Mouse (Mus musculus) megakaryocyte, adult 5-6 weeks (primary cell): ENCODE data around the gene Ddx47. TPM values are rescaled to one million over a fixed set of nuclear protein-coding genes. Genes with fewer than 3 reads are reported as not detected.

ENCODE experiments used
- ATAC-seq: 2 replicates; pipeline ENCODE4 v1.8.0; 2016; ENCODE audit warnings: mild to moderate bottlenecking, inconsistent platforms; ENCODE audit not compliant: poor library complexity, severe bottlenecking
- total RNA-seq, 2 experiments: library from RNA; stranded (forward) in 1 of 2; stranded (reverse) in 1 of 2; fragments of 153-499, 151-499 nt in 1 of 2; fragments of 221-1000, 200-1000 nt in 1 of 2; gene quantifications; 2 replicates each; pipeline versions ENCODE4 v1.2.3 to v1.2.4; 2015 to 2017

Ddx47 gene
- total RNA-seq, 2 experiments from 2014 or later, result 43.4 to 74.5 TPM

DNA sequence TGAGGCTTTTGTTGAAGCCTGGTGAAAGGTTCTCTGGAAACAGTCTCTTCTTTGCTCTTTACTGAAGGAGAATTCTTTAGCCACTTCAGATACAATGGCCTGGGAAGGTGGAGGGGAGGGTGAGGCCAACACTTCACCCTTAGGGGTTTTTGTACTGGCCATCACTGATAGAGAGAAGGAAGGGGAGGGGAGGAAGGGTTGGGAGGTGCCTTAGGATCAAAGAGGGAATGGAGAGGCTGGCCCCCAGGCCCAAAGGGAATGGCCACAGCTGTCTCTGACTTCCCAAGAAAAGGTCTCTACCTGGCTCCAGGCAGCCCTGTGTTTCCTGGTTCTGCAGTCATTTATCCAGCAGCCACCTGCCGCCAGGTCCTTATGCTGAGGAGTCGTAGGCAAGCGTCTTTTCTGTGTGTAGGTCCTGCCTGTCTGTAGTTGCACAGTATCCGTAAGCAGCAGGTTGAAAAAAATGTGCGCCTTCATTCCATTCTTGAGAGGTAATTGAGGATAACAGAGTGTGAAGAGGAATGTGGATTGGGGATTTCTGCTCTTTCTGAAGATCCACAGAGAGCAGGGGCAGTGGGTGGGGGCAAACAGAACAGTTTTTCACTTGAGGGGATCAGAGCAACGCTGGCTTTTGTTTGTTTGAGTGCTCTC lies 55.5 kb downstream of the Ddx47 start:
- ATAC-seq, result no peak

DNA sequence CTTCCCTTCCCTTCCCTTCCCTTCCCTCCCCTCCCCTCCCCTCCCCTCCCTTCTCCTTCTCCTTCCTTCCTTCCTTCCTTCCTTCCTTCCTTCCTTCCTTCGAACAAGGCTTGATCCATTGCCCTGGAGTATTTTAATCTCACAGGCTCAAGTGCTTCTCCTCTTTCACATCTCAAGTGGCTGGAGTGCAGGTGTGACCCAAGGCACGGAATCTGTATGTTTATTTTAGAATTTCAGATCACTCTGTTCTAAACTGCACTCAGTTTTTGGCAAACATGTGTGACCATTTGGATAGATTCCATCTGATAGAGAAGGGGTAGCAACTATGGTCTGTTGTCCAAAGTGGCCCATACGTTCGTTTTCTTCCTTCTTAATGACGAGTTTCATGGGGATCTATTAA lies 56.8 kb downstream of the Ddx47 start:
- no peak for ATAC-seq

DNA sequence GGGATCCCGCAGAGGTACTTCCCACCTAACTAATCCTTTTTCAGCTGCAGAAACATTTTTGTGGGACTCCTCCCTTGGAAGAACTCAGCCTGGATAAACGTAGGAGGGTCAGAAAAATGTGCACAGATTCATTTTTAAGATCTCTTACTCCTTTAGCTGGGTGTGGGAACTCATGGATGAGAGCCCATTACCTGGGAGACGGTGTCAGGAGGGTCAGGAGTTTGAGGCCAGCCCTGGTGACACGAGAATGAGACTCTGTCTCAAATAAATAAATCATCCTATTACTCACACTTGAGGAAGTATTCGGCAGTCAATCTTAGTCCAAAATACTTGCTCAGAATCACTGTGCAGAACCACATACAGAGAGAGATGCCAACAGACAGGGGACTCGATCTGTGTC lies 58.4 kb downstream of the Ddx47 start:
- ATAC-seq, result no peak

DNA sequence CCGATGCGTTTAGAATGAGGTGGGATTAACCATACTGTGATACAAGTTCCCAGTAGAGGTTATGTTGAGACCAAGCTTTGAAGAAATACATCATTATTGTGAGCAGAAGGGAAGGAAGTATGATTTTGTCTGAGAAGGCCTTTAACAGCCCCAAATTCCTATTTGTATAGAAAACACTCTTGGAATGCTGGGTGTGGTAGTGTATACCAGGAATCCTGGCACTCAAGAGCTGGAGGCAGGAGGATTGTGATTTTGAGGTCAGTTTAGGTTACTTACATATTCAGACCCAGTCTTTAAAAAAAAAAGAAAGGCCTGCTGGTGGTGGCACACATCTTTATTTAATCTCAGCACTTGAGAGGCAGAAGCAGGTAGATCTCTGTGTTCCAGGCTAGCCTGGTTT lies 58.9 kb downstream of the Ddx47 start:
- no peak for ATAC-seq

Other genes with a start within 250 kb of the Ddx47 start
- gene Dusp16, start 219.0 kb upstream of the Ddx47 start, total RNA-seq (2015), result 1.3 and 1.8 TPM in 2 replicates
- 1.2 and 1.4 TPM in 2 replicates for gene Dusp16, start 219.0 kb upstream of the Ddx47 start, total RNA-seq (2017)
- gene Crebl2, start 181.5 kb upstream of the Ddx47 start, total RNA-seq (2015), result 3.1 and 4.5 TPM in 2 replicates
- 6.7 and 6.8 TPM in 2 replicates for gene Crebl2, start 181.5 kb upstream of the Ddx47 start, total RNA-seq (2017)
- 7.4 and 9.8 TPM in 2 replicates for gene Gpr19, start 113.0 kb upstream of the Ddx47 start, total RNA-seq (2015)
- gene Gpr19, start 113.0 kb upstream of the Ddx47 start, total RNA-seq (2017), result 7.7 and 11.0 TPM in 2 replicates
- 44.0 and 52.2 TPM in 2 replicates for gene Cdkn1b, start 91.2 kb upstream of the Ddx47 start, total RNA-seq (2015)
- gene Cdkn1b, start 91.2 kb upstream of the Ddx47 start, total RNA-seq (2017), result 92.3 and 104 TPM in 2 replicates
- 0.21 and 0.89 TPM in 2 replicates for gene Apold1, start 29.9 kb upstream of the Ddx47 start, total RNA-seq (2015)
- gene Apold1, start 29.9 kb upstream of the Ddx47 start, total RNA-seq (2017), result 0.40 and 0.49 TPM in 2 replicates
- gene Gprc5a, start 54.0 kb downstream of the Ddx47 start, total RNA-seq (2015), result 0.16 and 0.56 TPM in 2 replicates
- 0.22 TPM in 1 of 2 replicates, not detected in the other for gene Gprc5a, start 54.0 kb downstream of the Ddx47 start, total RNA-seq (2017)
- gene Gprc5d, start 106.7 kb downstream of the Ddx47 start, total RNA-seq (2015), result not detected in 2 replicates
- gene Gprc5d, start 106.7 kb downstream of the Ddx47 start, total RNA-seq (2017), result not detected in 2 replicates
- gene Fam234b, start 186.4 kb downstream of the Ddx47 start, total RNA-seq (2015), result 2.1 and 3.0 TPM in 2 replicates
- 2.8 and 4.9 TPM in 2 replicates for gene Fam234b, start 186.4 kb downstream of the Ddx47 start, total RNA-seq (2017)
- gene Hebp1, start 186.4 kb downstream of the Ddx47 start, total RNA-seq (2015), result 2.5 and 8.5 TPM in 2 replicates
- gene Hebp1, start 186.4 kb downstream of the Ddx47 start, total RNA-seq (2017), result 10.8 and 15.8 TPM in 2 replicates
- not detected in 2 replicates for gene Gsg1, start 242.7 kb downstream of the Ddx47 start, total RNA-seq (2015)
- 0.44 TPM in 1 of 2 replicates, not detected in the other for gene Gsg1, start 242.7 kb downstream of the Ddx47 start, total RNA-seq (2017)